Mouse (Mus musculus) neural tube, embryonic 13.5 days (tissue): ENCODE data around the gene Dgkh. TPM values are rescaled to one million over a fixed set of nuclear protein-coding genes. Genes with fewer than 3 reads are reported as not detected.
A peak's percentile ranks its signal among the peaks of the same experiment; 100 is the strongest.

ENCODE experiments used
- ATAC-seq: fragments of 200-750 bp; cut with Nextera tagmentation; 2 replicates; pipeline ENCODE4 v1.8.0; 2017; ENCODE audit warnings: low read depth, mild to moderate bottlenecking, moderate TSS enrichment, moderate library complexity
- H3K27ac ChIP-seq: fragments of 300-500 bp; sonication (generic); replicated peaks from 2 replicates; pipeline ENCODE4 v1.5.1; 2015; ENCODE audit warnings: moderate library complexity, mild to moderate bottlenecking, inconsistent platforms
- H3K27me3 ChIP-seq: fragments of 300-500 bp; sonication (generic); 2 replicates; pipeline ENCODE4 v1.6.1; 2015; ENCODE audit warnings: mild to moderate bottlenecking, inconsistent platforms
- H3K36me3 ChIP-seq: fragments of 300-500 bp; sonication (generic); 2 replicates; pipeline ENCODE4 v1.6.1; 2015; ENCODE audit warnings: mild to moderate bottlenecking, inconsistent platforms
- H3K4me1 ChIP-seq: fragments of 300-500 bp; sonication (generic); replicated peaks from 2 replicates; pipeline ENCODE4 v1.6.1; 2015; ENCODE audit warnings: inconsistent platforms
- H3K4me2 ChIP-seq: fragments of 300-500 bp; sonication (generic); 2 replicates; pipeline ENCODE4 v1.6.1; 2015; ENCODE audit warnings: inconsistent platforms, mild to moderate bottlenecking, moderate library complexity
- H3K4me3 ChIP-seq: fragments of 300-500 bp; sonication (generic); 2 replicates; pipeline ENCODE4 v1.5.1; 2015; ENCODE audit warnings: mild to moderate bottlenecking, inconsistent platforms
- H3K9ac ChIP-seq: fragments of 300-500 bp; sonication (generic); 2 replicates; pipeline ENCODE4 v1.6.1; 2015; ENCODE audit warnings: moderate library complexity, mild to moderate bottlenecking, inconsistent platforms
- H3K9me3 ChIP-seq: fragments of 300-500 bp; sonication (generic); 2 replicates; pipeline ENCODE4 v1.6.1; 2016; ENCODE audit warnings: inconsistent platforms
- WGBS: fragments of 180-500 bp; shearing (Covaris S2); methylation state at CpG from one replicate; pipeline ENCODE4 v1.1.7; 2015; 5-methylcytosine and 5-hydroxymethylcytosine counted together
- polyA plus RNA-seq: library from polyadenylated mRNA; unstranded; fragments of >200 nt; fragmentation: Nextera tagmentation; extraction: Ambion mirVana; gene quantifications from 2 replicates; pipeline ENCODE4 v1.2.1, GENCODE M21; 2015

Dgkh gene
- polyA plus RNA-seq, 1 experiment from 2014 or later, result 16.3 TPM

GRCm38 (mm10) chr14:78526907-78527306 lies 205.7 kb downstream of the Dgkh start:
- no peak overlapping the region for H3K27ac ChIP-seq
- no peak for ATAC-seq
- WGBS, result 60% methylated on average over 6 of the region's 6 CpGs
- no peaks in the 10 kb centered on the region for H3K9me3 ChIP-seq
- no peak overlapping the region for H3K9ac ChIP-seq
- H3K4me3 ChIP-seq, result no peak overlapping the region
- no peak overlapping the region for H3K4me2 ChIP-seq
- peaks cover 48% of the 10 kb centered on the region for H3K4me1 ChIP-seq
- H3K36me3 ChIP-seq, result no peaks in the 10 kb centered on the region
- no peaks in the 10 kb centered on the region for H3K27me3 ChIP-seq

- no peak overlapping the region for H3K9ac ChIP-seq
- H3K27me3 ChIP-seq, result no peaks in the 10 kb centered on the region
- H3K4me2 ChIP-seq, result no peak overlapping the region
- peaks cover 4% of the 10 kb centered on the region for H3K36me3 ChIP-seq
- H3K4me1 ChIP-seq, result peaks cover 44% of the 10 kb centered on the region
- no peak overlapping the region for H3K4me3 ChIP-seq
- no peak for ATAC-seq
- H3K27ac ChIP-seq, result no peak overlapping the region
- 71% methylated on average over 3 of the region's 3 CpGs for WGBS
- no peaks in the 10 kb centered on the region for H3K9me3 ChIP-seq
Observed at GRCm38 (mm10) chr14:78526475-78526874, 206.1 kb downstream of the Dgkh start.

GRCm38 (mm10) chr14:78525611-78526457 lies 206.7 kb downstream of the Dgkh start:
- Histone ChIP-seq H3K4me2 (no peak overlapping the region), H3K27me3 (no peaks in the 10 kb centered on the region), H3K4me1 (peaks cover 42% of the 10 kb centered on the region), H3K9ac (no peak overlapping the region), H3K27ac (no peak overlapping the region), H3K9me3 (no peaks in the 10 kb centered on the region), H3K4me3 (no peak overlapping the region), H3K36me3 (peaks cover 6% of the 10 kb centered on the region)
- ATAC-seq, result peak; percentile 41; the same call in 1 of the 2 replicates
- WGBS, result 94% methylated on average over 3 of the region's 3 CpGs

GRCm38 (mm10) chr14:78525059-78525458 lies 207.5 kb downstream of the Dgkh start:
- H3K27ac ChIP-seq, result no peak overlapping the region
- ATAC-seq, result no peak
- H3K27me3 ChIP-seq, result no peaks in the 10 kb centered on the region
- H3K4me2 ChIP-seq, result no peak overlapping the region
- H3K4me3 ChIP-seq, result no peak overlapping the region
- H3K9me3 ChIP-seq, result no peaks in the 10 kb centered on the region
- peaks cover 37% of the 10 kb centered on the region for H3K4me1 ChIP-seq
- peaks cover 10% of the 10 kb centered on the region for H3K36me3 ChIP-seq
- H3K9ac ChIP-seq, result no peak overlapping the region
- WGBS, result 94% methylated on average over 2 of the region's 2 CpGs

GRCm38 (mm10) chr14:78510713-78511112 lies 221.9 kb downstream of the Dgkh start:
- H3K27me3 ChIP-seq, result no peaks in the 10 kb centered on the region
- 83% methylated on average over 9 of the region's 9 CpGs for WGBS
- no peak overlapping the region for H3K4me3 ChIP-seq
- H3K4me2 ChIP-seq, result no peak overlapping the region
- no peak overlapping the region for H3K9ac ChIP-seq
- H3K9me3 ChIP-seq, result no peaks in the 10 kb centered on the region
- no peak for ATAC-seq
- H3K4me1 ChIP-seq, result no peaks in the 10 kb centered on the region
- H3K27ac ChIP-seq, result no peak overlapping the region
- peaks cover 75% of the 10 kb centered on the region for H3K36me3 ChIP-seq

- Histone ChIP-seq H3K27ac (no peak overlapping the region), H3K27me3 (no peaks in the 10 kb centered on the region), H3K4me3 (no peak overlapping the region), H3K36me3 (peaks cover 80% of the 10 kb centered on the region), H3K4me2 (no peak overlapping the region), H3K4me1 (no peaks in the 10 kb centered on the region), H3K9ac (no peak overlapping the region), H3K9me3 (no peaks in the 10 kb centered on the region)
- WGBS, result 92% methylated on average over 6 of the region's 6 CpGs
- ATAC-seq, result no peak
Observed at GRCm38 (mm10) chr14:78509791-78510190, 222.8 kb downstream of the Dgkh start.

Other genes starting within 250 kb of the Dgkh start
- 32.1 and 38.2 TPM in 2 replicates for gene Akap11, start 196.0 kb downstream of the Dgkh start, polyA plus RNA-seq
- gene Vwa8, start 116.3 kb upstream of the Dgkh start, polyA plus RNA-seq, result 6.5 and 6.9 TPM in 2 replicates